Mouse (Mus musculus): Measurements from ENCODE around the gene Rgl1. TPM values are rescaled to one million over a fixed set of nuclear protein-coding genes. Genes with fewer than 3 reads are reported as not detected.

The Rgl1 gene
- polyA plus RNA-seq, 1 experiment from 2014 or later, result 11.8 TPM

DNA sequence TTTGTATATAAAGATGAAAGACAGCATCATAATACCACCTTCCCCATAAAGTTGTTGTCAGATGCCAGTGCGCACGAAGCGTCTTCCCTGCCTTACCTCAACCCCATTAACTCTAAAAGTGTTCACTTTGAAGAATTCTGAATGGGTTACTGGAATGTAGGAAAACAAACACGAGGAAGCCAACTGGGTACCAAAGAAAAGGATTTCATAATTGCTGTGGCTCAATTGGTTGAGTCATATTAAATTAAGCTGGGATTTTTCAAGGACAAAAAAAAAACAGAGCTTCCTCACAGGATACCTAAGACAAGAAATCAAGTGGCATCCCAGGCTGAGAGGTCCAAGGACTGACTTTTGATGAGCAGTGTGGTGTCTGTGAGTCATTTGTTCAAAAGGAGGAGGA, 144.5 kb downstream of the Rgl1 start:
- DNase-seq, result no peak
- 0 out of 2 replicates have a peak, but pooled peaks cover 6% of the 10 kb centered on the region for H3K9me3 ChIP-seq (replicated peaks)
- no peak overlapping the region for H3K9ac ChIP-seq
- no peak overlapping the region for H3K4me3 ChIP-seq (replicated peaks)
- H3K27me3 ChIP-seq, result peaks cover 51% of the 10 kb centered on the region
- no peak for ATAC-seq (ENCODE audit: low read depth)
- 72% methylated on average over 4 of the region's 4 CpGs for WGBS (ENCODE audit: insufficient replicate concordance)
- 0 out of 2 replicates have a peak, but pooled peaks cover 2% of the 10 kb centered on the region for H3K36me3 ChIP-seq
- peaks cover 49% of the 10 kb centered on the region for H3K4me1 ChIP-seq (replicated peaks)
- 0 out of 2 replicates have a peak overlapping the region, but pooled peaks have one; percentile 59 for H3K4me2 ChIP-seq
- no peak overlapping the region for H3K27ac ChIP-seq

DNA sequence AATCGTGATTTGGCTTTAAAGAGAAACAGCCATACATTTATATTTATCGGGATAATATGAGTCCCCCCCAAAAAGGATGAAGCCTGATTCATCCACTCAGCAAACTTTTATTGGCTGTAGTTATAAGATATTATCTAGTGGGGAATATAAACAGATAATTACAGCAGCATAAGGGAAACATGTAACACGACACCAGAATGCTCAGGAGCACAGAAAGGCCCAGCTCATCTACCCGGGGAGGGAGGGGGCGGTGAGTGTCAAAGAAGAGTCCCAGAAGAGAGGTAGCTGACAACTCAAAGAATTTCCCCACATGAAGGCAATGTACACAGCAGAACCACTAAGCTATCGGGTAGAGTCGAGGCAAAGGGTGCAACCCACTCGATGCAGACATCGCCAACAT, 146.8 kb downstream of the Rgl1 start:
- no peak overlapping the region for H3K9ac ChIP-seq
- H3K27me3 ChIP-seq, result peaks cover 29% of the 10 kb centered on the region
- 0 out of 2 replicates have a peak, but pooled peaks cover 2% of the 10 kb centered on the region for H3K36me3 ChIP-seq
- H3K4me3 ChIP-seq (replicated peaks), result no peak overlapping the region
- H3K27ac ChIP-seq, result no peak overlapping the region
- WGBS (ENCODE audit: insufficient replicate concordance), result 69% methylated on average over 9 of the region's 9 CpGs
- H3K4me2 ChIP-seq, result no peak overlapping the region
- no peak for DNase-seq
- 0 out of 2 replicates have a peak, but pooled peaks cover 6% of the 10 kb centered on the region for H3K9me3 ChIP-seq (replicated peaks)
- ATAC-seq (ENCODE audit: low read depth), result no peak
- peaks cover 66% of the 10 kb centered on the region for H3K4me1 ChIP-seq (replicated peaks)

GRCm38 (mm10) chr1:152618896-152619295, 147.3 kb downstream of the Rgl1 start:
- no peak for DNase-seq
- H3K4me3 ChIP-seq (replicated peaks), result no peak overlapping the region

DNA sequence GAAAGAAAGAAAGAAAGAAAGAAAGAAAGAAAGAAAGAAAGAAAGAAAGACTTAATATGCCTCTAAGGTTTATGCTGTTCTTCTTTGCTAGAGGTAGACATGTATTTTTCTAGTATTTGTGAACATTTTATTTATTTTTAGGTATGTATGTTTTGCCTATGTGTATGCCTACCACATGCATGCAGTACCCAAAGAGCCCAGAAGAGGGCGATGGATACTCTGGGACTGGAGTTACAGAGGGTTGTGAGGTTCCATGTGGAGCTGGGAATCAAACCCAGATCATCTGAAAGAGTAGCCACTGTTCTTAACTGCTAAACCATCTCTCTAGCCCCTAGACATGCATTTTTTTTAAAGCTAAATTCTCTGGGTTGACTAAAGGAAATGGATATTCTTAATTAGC, 147.8 kb downstream of the Rgl1 start:
- no peak overlapping the region for H3K9ac ChIP-seq
- peaks cover 19% of the 10 kb centered on the region for H3K27me3 ChIP-seq
- H3K4me2 ChIP-seq, result no peak overlapping the region
- peaks cover 76% of the 10 kb centered on the region for H3K4me1 ChIP-seq (replicated peaks)
- 0 out of 2 replicates have a peak, but pooled peaks cover 2% of the 10 kb centered on the region for H3K36me3 ChIP-seq
- no peak overlapping the region for H3K4me3 ChIP-seq (replicated peaks)
- DNase-seq (no peak), ATAC-seq (ENCODE audit: low read depth) (no peak)
- 0 out of 2 replicates have a peak, but pooled peaks cover 6% of the 10 kb centered on the region for H3K9me3 ChIP-seq (replicated peaks)
- 38% methylated on average over 1 of the region's 1 CpGs for WGBS (ENCODE audit: insufficient replicate concordance)
- H3K27ac ChIP-seq, result no peak overlapping the region

More at GRCm38 (mm10) chr1:152618896-152619295, 147.3 kb downstream of the Rgl1 start:
- H3K9ac ChIP-seq, result no peak overlapping the region
- H3K4me2 ChIP-seq, result no peak overlapping the region
- WGBS (ENCODE audit: insufficient replicate concordance), result 54% methylated on average over 3 of the region's 3 CpGs
- peaks cover 71% of the 10 kb centered on the region for H3K4me1 ChIP-seq (replicated peaks)
- H3K27me3 ChIP-seq, result peaks cover 24% of the 10 kb centered on the region
- no peak overlapping the region for H3K27ac ChIP-seq
- H3K9me3 ChIP-seq (replicated peaks), result 0 out of 2 replicates have a peak, but pooled peaks cover 6% of the 10 kb centered on the region
- 0 out of 2 replicates have a peak, but pooled peaks cover 2% of the 10 kb centered on the region for H3K36me3 ChIP-seq
- no peak for ATAC-seq (ENCODE audit: low read depth)

- peak overlapping the region; percentile 65 for H3K27ac ChIP-seq
- 0 out of 2 replicates have a peak, but pooled peaks cover 2% of the 10 kb centered on the region for H3K36me3 ChIP-seq
- peak; percentile 29; the same call in 1 of the 2 replicates for ATAC-seq (ENCODE audit: low read depth)
- H3K4me2 ChIP-seq, result peak overlapping the region; percentile 10; the same call in 1 of the 2 replicates
- H3K4me3 ChIP-seq (replicated peaks), result no peak overlapping the region
- H3K27me3 ChIP-seq, result peaks cover 14% of the 10 kb centered on the region
- 0 out of 2 replicates have a peak, but pooled peaks cover 6% of the 10 kb centered on the region for H3K9me3 ChIP-seq (replicated peaks)
- H3K9ac ChIP-seq, result peak overlapping the region; percentile 6; the same call in 1 of the 2 replicates
- 15% methylated on average over 10 of the region's 10 CpGs for WGBS (ENCODE audit: insufficient replicate concordance)
- no peak for DNase-seq
- H3K4me1 ChIP-seq (replicated peaks), result peaks cover 76% of the 10 kb centered on the region
Measured at GRCm38 (mm10) chr1:152617745-152618342, 148.3 kb downstream of the Rgl1 start.

- peaks cover 77% of the 10 kb centered on the region for H3K4me1 ChIP-seq (replicated peaks)
- ATAC-seq (ENCODE audit: low read depth) (no peak), DNase-seq (no peak)
- H3K36me3 ChIP-seq, result 0 out of 2 replicates have a peak, but pooled peaks cover 2% of the 10 kb centered on the region
- peak overlapping the region; percentile 23; the same call in 1 of the 2 replicates for H3K4me2 ChIP-seq
- H3K27ac ChIP-seq, result peak overlapping the region; percentile 65; the same call in 1 of the 2 replicates
- no peak overlapping the region for H3K4me3 ChIP-seq (replicated peaks)
- peaks cover 2% of the 10 kb centered on the region; the same call in 1 of the 2 replicates for H3K27me3 ChIP-seq
- 0 out of 2 replicates have a peak overlapping the region, but pooled peaks have one; percentile 6 for H3K9ac ChIP-seq
- 0 out of 2 replicates have a peak, but pooled peaks cover 6% of the 10 kb centered on the region for H3K9me3 ChIP-seq (replicated peaks)
Measured at GRCm38 (mm10) chr1:152616777-152617057, 149.4 kb downstream of the Rgl1 start.

DNA sequence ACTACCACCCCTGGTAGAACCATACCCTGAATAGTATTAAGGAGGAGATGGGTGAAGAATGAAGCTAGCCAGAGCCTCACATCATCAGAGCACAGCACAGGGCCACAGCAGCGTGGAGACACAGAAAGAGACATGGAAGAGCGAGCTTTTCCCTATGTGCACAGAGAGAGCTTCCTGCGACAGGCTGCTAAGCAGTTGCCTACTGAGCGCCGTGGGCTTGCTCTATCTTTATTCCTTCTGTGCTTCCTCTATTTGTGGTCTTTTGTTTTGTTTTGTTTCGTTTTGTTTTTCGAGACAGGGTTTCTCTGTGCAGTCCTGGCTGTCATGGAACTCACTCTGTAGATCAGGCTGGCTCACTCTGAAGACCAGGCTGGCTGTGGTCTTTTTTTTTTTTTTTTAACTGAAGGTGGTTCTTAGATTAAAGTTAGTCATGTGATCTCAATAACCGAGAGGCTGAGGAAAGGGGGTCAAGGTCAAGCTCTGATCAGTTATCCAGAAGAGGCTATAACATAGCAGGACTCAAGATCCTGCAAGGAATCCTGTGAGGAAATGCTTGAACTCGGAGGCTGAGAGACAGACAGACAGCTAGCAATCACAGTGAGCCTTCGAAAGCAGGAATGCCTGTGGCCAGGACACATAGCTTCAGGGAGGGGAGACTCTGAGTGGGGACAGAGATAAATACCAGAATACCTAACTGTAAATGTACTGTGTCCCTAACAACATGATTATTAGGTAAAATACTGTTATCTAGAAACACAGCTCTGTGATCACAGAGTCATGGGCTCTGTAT, 150.0 kb downstream of the Rgl1 start:
- Histone ChIP-seq H3K36me3 (0 out of 2 replicates have a peak, but pooled peaks cover 2% of the 10 kb centered on the region), H3K4me1 (replicated peaks) (peaks cover 80% of the 10 kb centered on the region), H3K9ac (peak overlapping the region; percentile 26; the same call in 1 of the 2 replicates), H3K9me3 (replicated peaks) (0 out of 2 replicates have a peak, but pooled peaks cover 6% of the 10 kb centered on the region), H3K4me3 (replicated peaks) (no peak overlapping the region), H3K27me3 (0 out of 2 replicates have a peak, but pooled peaks cover 4% of the 10 kb centered on the region), H3K4me2 (peak overlapping the region; percentile 23; the same call in 1 of the 2 replicates), H3K27ac (peak overlapping the region; percentile 47)
- ATAC-seq (ENCODE audit: low read depth) (peak; percentile 50), DNase-seq (no peak)
- 23% methylated on average over 10 of the region's 10 CpGs for WGBS (ENCODE audit: insufficient replicate concordance)

GRCm38 (mm10) chr1:152614743-152615380, 151.3 kb downstream of the Rgl1 start:
- Histone ChIP-seq H3K4me3 (replicated peaks) (no peak overlapping the region), H3K4me1 (replicated peaks) (peaks cover 93% of the 10 kb centered on the region), H3K9me3 (replicated peaks) (0 out of 2 replicates have a peak, but pooled peaks cover 6% of the 10 kb centered on the region), H3K36me3 (0 out of 2 replicates have a peak, but pooled peaks cover 2% of the 10 kb centered on the region), H3K9ac (0 out of 2 replicates have a peak overlapping the region, but pooled peaks have one; percentile 22), H3K27me3 (0 out of 2 replicates have a peak, but pooled peaks cover 4% of the 10 kb centered on the region), H3K27ac (peak overlapping the region; percentile 69), H3K4me2 (peak overlapping the region; percentile 26)
- WGBS (ENCODE audit: insufficient replicate concordance), result 52% methylated on average over 7 of the region's 7 CpGs
- DNase-seq (no peak), ATAC-seq (ENCODE audit: low read depth) (peak; percentile 53)

GRCm38 (mm10) chr1:152613158-152613857, 152.8 kb downstream of the Rgl1 start:
- no peak for ATAC-seq (ENCODE audit: low read depth)
- Histone ChIP-seq H3K27ac (peak overlapping the region; percentile 8; the same call in 1 of the 2 replicates), H3K9ac (no peak overlapping the region), H3K9me3 (replicated peaks) (no peaks in the 10 kb centered on the region), H3K4me1 (replicated peaks) (peaks cover 84% of the 10 kb centered on the region), H3K27me3 (0 out of 2 replicates have a peak, but pooled peaks cover 4% of the 10 kb centered on the region), H3K36me3 (no peaks in the 10 kb centered on the region), H3K4me2 (no peak overlapping the region), H3K4me3 (replicated peaks) (no peak overlapping the region)
- WGBS (ENCODE audit: insufficient replicate concordance), result 47% methylated on average over 16 of the region's 16 CpGs
- DNase-seq, result no peak

DNA sequence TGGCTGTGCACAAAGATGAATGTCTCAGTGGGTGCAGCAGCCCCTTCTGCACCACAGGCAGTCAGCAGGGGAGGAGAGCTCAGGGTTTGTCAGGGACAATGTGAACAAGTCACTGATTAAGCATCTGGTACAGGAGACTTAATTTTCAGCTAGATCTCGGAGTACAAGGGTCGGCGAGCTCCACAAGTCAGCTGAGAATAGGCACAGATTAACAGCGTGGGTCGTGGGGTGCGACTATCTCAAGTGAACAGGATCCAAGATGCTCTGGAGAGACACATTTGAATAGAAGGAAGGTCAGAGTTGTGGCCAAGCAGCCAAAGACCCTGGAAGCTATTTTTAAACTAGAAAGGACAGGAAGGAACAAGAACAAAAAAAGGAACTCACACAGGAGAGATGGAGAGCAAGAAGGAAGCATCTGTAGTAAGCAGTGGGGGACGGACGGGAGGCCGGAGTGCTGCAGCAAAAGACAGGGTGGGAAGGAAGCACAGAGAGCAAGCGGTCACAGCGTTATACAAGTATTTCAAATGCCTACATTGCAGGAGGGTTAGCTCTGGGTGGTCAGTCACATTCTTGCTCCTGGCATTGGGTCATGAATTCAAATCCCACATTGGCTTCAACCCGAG, 153.5 kb downstream of the Rgl1 start:
- 0 out of 2 replicates have a peak, but pooled peaks cover 4% of the 10 kb centered on the region for H3K27me3 ChIP-seq
- peak overlapping the region; percentile 8; the same call in 1 of the 2 replicates for H3K27ac ChIP-seq
- no peak overlapping the region for H3K4me2 ChIP-seq
- peaks cover 82% of the 10 kb centered on the region for H3K4me1 ChIP-seq (replicated peaks)
- no peak for DNase-seq
- H3K9me3 ChIP-seq (replicated peaks), result no peaks in the 10 kb centered on the region
- 15% methylated on average over 12 of the region's 12 CpGs for WGBS (ENCODE audit: insufficient replicate concordance)
- ATAC-seq (ENCODE audit: low read depth), result no peak
- H3K9ac ChIP-seq, result no peak overlapping the region
- no peak overlapping the region for H3K4me3 ChIP-seq (replicated peaks)
- no peaks in the 10 kb centered on the region for H3K36me3 ChIP-seq

Measured in liver, embryonic 13.5 days (tissue).